Mouse (Mus musculus) ES-Bruce4 (cell line): Measurements from ENCODE around the gene Pcbp3.

ENCODE experiments used
- CTCF ChIP-seq: IDR thresholded peaks from one replicate; pipeline ENCODE4 v1.8.1; 2011; ENCODE audit warnings: low read depth, low read length
- POLR2A ChIP-seq: IDR thresholded peaks from one replicate; pipeline ENCODE4 v1.8.1; 2011; ENCODE audit warnings: low read length; ENCODE audit not compliant: insufficient read depth

- TF ChIP-seq CTCF (peak; percentile 45), POLR2A (no peak)
These were observed 170.2 kb downstream of the Pcbp3 start for GRCm38 (mm10) chr10:76791475-76791874.
